Mouse (Mus musculus): Measurements from ENCODE around the gene Axl. TPM values are rescaled to one million over a fixed set of nuclear protein-coding genes. Genes with fewer than 3 reads are reported as not detected.

Gene Axl
- polyA plus RNA-seq, 1 experiment from 2014 or later = 38.9 TPM

- Histone ChIP-seq H3K27me3 (ENCODE audit: control insufficient read depth, insufficient read depth, low read length) (peaks cover 29% of the 10 kb centered on the region; the same call in 1 of the 2 replicates), H3K9me3 (ENCODE audit: control insufficient read depth, low read length) (no peaks in the 10 kb centered on the region), H3K9ac (ENCODE audit: low read length) (peak within 1 kb of the TSS; percentile 48), H3K4me3 (ENCODE audit: control insufficient read depth in 1 of 2, insufficient read depth in 1 of 2, low read depth in 1 of 2, low read length in 2 of 2) (peak within 1 kb of the TSS; percentile 40 to 46), H3K36me3 (ENCODE audit: control insufficient read depth, insufficient read depth, low read length) (no peaks in the 10 kb centered on the region), H3K4me2 (ENCODE audit: low read length) (peak within 1 kb of the TSS; percentile 80), H3K27ac (replicated peaks in 1 of 2; ENCODE audit: control insufficient read depth in 1 of 2, insufficient read depth in 1 of 2, low read depth in 2 of 2, low read length in 2 of 2) (no peak within 1 kb of the TSS), H3K4me1 (ENCODE audit: control insufficient read depth in 2 of 2, insufficient read depth in 2 of 2, low read length in 2 of 2) (peaks cover 3 to 11% of the 10 kb centered on the region in 2 experiments; a peak in 3 of 4 replicates)
- ATAC-seq (ENCODE audit: insufficient number of reproducible peaks, insufficient read depth, low FRiP score, low read depth) = no peak
- under 1% methylated on average over 39 of the region's 40 CpGs for WGBS
Measured at GRCm38 (mm10) chr7:25816241-25816919, 27.9 kb upstream of the Axl start, which contains the start of gene Cyp2s1. Gene Cyp2s1, minus strand, starts transcription at chr7:25816913.

GRCm38 (mm10) chr7:25815571-25815970, 27.1 kb upstream of the Axl start:
- Histone ChIP-seq H3K27me3 (ENCODE audit: control insufficient read depth, insufficient read depth, low read length) (peaks cover 29% of the 10 kb centered on the region; the same call in 1 of the 2 replicates), H3K27ac (replicated peaks in 1 of 2; ENCODE audit: control insufficient read depth in 1 of 2, insufficient read depth in 1 of 2, low read depth in 2 of 2, low read length in 2 of 2) (no peak overlapping the region), H3K9ac (ENCODE audit: low read length) (no peak overlapping the region), H3K9me3 (ENCODE audit: control insufficient read depth, low read length) (no peaks in the 10 kb centered on the region), H3K4me2 (ENCODE audit: low read length) (peak overlapping the region; percentile 80), H3K4me3 (ENCODE audit: control insufficient read depth in 1 of 2, insufficient read depth in 1 of 2, low read depth in 1 of 2, low read length in 2 of 2) (peak overlapping the region in 1 of 2 experiments; percentile 46; a peak in 2 of 4 replicates), H3K4me1 (ENCODE audit: control insufficient read depth in 2 of 2, insufficient read depth in 2 of 2, low read length in 2 of 2) (peaks cover 3 to 11% of the 10 kb centered on the region in 2 experiments; a peak in 3 of 4 replicates), H3K36me3 (ENCODE audit: control insufficient read depth, insufficient read depth, low read length) (no peaks in the 10 kb centered on the region)
- ATAC-seq (ENCODE audit: insufficient number of reproducible peaks, insufficient read depth, low FRiP score, low read depth) = no peak
- 22% methylated on average over 7 of the region's 7 CpGs for WGBS

GRCm38 (mm10) chr7:25814711-25815110, 26.2 kb upstream of the Axl start:
- Histone ChIP-seq H3K9ac (ENCODE audit: low read length) (no peak overlapping the region), H3K27me3 (ENCODE audit: control insufficient read depth, insufficient read depth, low read length) (peaks cover 29% of the 10 kb centered on the region; the same call in 1 of the 2 replicates), H3K9me3 (ENCODE audit: control insufficient read depth, low read length) (no peaks in the 10 kb centered on the region), H3K4me2 (ENCODE audit: low read length) (no peak overlapping the region), H3K36me3 (ENCODE audit: control insufficient read depth, insufficient read depth, low read length) (no peaks in the 10 kb centered on the region), H3K4me3 (ENCODE audit: control insufficient read depth in 1 of 2, insufficient read depth in 1 of 2, low read depth in 1 of 2, low read length in 2 of 2) (no peak overlapping the region), H3K27ac (replicated peaks in 1 of 2; ENCODE audit: control insufficient read depth in 1 of 2, insufficient read depth in 1 of 2, low read depth in 2 of 2, low read length in 2 of 2) (no peak overlapping the region), H3K4me1 (ENCODE audit: control insufficient read depth in 2 of 2, insufficient read depth in 2 of 2, low read length in 2 of 2) (peaks cover 3 to 11% of the 10 kb centered on the region in 2 experiments; a peak in 3 of 4 replicates)
- WGBS = 75% methylated on average over 9 of the region's 9 CpGs
- no peak for ATAC-seq (ENCODE audit: insufficient number of reproducible peaks, insufficient read depth, low FRiP score, low read depth)

- Histone ChIP-seq H3K9ac (ENCODE audit: low read length) (no peak overlapping the region), H3K4me1 (ENCODE audit: control insufficient read depth in 2 of 2, insufficient read depth in 2 of 2, low read length in 2 of 2) (peaks cover 3 to 11% of the 10 kb centered on the region in 2 experiments; a peak in 3 of 4 replicates), H3K27me3 (ENCODE audit: control insufficient read depth, insufficient read depth, low read length) (peaks cover 23% of the 10 kb centered on the region; the same call in 1 of the 2 replicates), H3K9me3 (ENCODE audit: control insufficient read depth, low read length) (no peaks in the 10 kb centered on the region), H3K4me3 (ENCODE audit: control insufficient read depth in 1 of 2, insufficient read depth in 1 of 2, low read depth in 1 of 2, low read length in 2 of 2) (no peak overlapping the region), H3K27ac (replicated peaks in 1 of 2; ENCODE audit: control insufficient read depth in 1 of 2, insufficient read depth in 1 of 2, low read depth in 2 of 2, low read length in 2 of 2) (no peak overlapping the region), H3K4me2 (ENCODE audit: low read length) (no peak overlapping the region), H3K36me3 (ENCODE audit: control insufficient read depth, insufficient read depth, low read length) (no peaks in the 10 kb centered on the region)
- no peak for ATAC-seq (ENCODE audit: insufficient number of reproducible peaks, insufficient read depth, low FRiP score, low read depth)
- WGBS = 63% methylated on average over 1 of the region's 1 CpGs
Measured at GRCm38 (mm10) chr7:25812195-25812594, 23.7 kb upstream of the Axl start.

- ATAC-seq (ENCODE audit: insufficient number of reproducible peaks, insufficient read depth, low FRiP score, low read depth) = no peak
- no peak overlapping the region for H3K4me2 ChIP-seq (ENCODE audit: low read length)
- H3K36me3 ChIP-seq (ENCODE audit: control insufficient read depth, insufficient read depth, low read length) = no peaks in the 10 kb centered on the region
- H3K4me3 ChIP-seq (ENCODE audit: control insufficient read depth in 1 of 2, insufficient read depth in 1 of 2, low read depth in 1 of 2, low read length in 2 of 2) = no peak overlapping the region
- peaks cover 3 to 11% of the 10 kb centered on the region in 2 experiments; a peak in 3 of 4 replicates for H3K4me1 ChIP-seq (ENCODE audit: control insufficient read depth in 2 of 2, insufficient read depth in 2 of 2, low read length in 2 of 2)
- no peak overlapping the region for H3K27ac ChIP-seq (replicated peaks in 1 of 2; ENCODE audit: control insufficient read depth in 1 of 2, insufficient read depth in 1 of 2, low read depth in 2 of 2, low read length in 2 of 2)
- no peaks in the 10 kb centered on the region for H3K9me3 ChIP-seq (ENCODE audit: control insufficient read depth, low read length)
- no peak overlapping the region for H3K9ac ChIP-seq (ENCODE audit: low read length)
- 63% methylated on average over 2 of the region's 2 CpGs for WGBS
- peaks cover 21% of the 10 kb centered on the region; the same call in 1 of the 2 replicates for H3K27me3 ChIP-seq (ENCODE audit: control insufficient read depth, insufficient read depth, low read length)
Measured at GRCm38 (mm10) chr7:25811716-25812115, 23.2 kb upstream of the Axl start.

- H3K4me3 ChIP-seq (ENCODE audit: control insufficient read depth in 1 of 2, insufficient read depth in 1 of 2, low read depth in 1 of 2, low read length in 2 of 2) = peak overlapping the region in 1 of 2 experiments; percentile 5; a peak in 2 of 4 replicates
- H3K9me3 ChIP-seq (ENCODE audit: control insufficient read depth, low read length) = no peaks in the 10 kb centered on the region
- H3K36me3 ChIP-seq (ENCODE audit: control insufficient read depth, insufficient read depth, low read length) = no peaks in the 10 kb centered on the region
- H3K27me3 ChIP-seq (ENCODE audit: control insufficient read depth, insufficient read depth, low read length) = no peaks in the 10 kb centered on the region
- H3K9ac ChIP-seq (ENCODE audit: low read length) = peak overlapping the region; percentile 48; the same call in 1 of the 2 replicates
- no peak overlapping the region for H3K27ac ChIP-seq (replicated peaks in 1 of 2; ENCODE audit: control insufficient read depth in 1 of 2, insufficient read depth in 1 of 2, low read depth in 2 of 2, low read length in 2 of 2)
- no peak for ATAC-seq (ENCODE audit: insufficient number of reproducible peaks, insufficient read depth, low FRiP score, low read depth)
- H3K4me2 ChIP-seq (ENCODE audit: low read length) = peak overlapping the region; percentile 50
- WGBS = 17% methylated on average over 21 of the region's 21 CpGs
- peaks cover 16 to 22% of the 10 kb centered on the region in 2 experiments for H3K4me1 ChIP-seq (ENCODE audit: control insufficient read depth in 2 of 2, insufficient read depth in 2 of 2, low read length in 2 of 2)
Measured at GRCm38 (mm10) chr7:25805631-25806343, 17.3 kb upstream of the Axl start.

GRCm38 (mm10) chr7:25804792-25805191, 16.3 kb upstream of the Axl start:
- Histone ChIP-seq H3K4me2 (ENCODE audit: low read length) (no peak overlapping the region), H3K9ac (ENCODE audit: low read length) (no peak overlapping the region; the same call in 1 of the 2 replicates), H3K36me3 (ENCODE audit: control insufficient read depth, insufficient read depth, low read length) (no peaks in the 10 kb centered on the region), H3K9me3 (ENCODE audit: control insufficient read depth, low read length) (no peaks in the 10 kb centered on the region), H3K4me3 (ENCODE audit: control insufficient read depth in 1 of 2, insufficient read depth in 1 of 2, low read depth in 1 of 2, low read length in 2 of 2) (no peak overlapping the region), H3K27me3 (ENCODE audit: control insufficient read depth, insufficient read depth, low read length) (no peaks in the 10 kb centered on the region), H3K27ac (replicated peaks in 1 of 2; ENCODE audit: control insufficient read depth in 1 of 2, insufficient read depth in 1 of 2, low read depth in 2 of 2, low read length in 2 of 2) (no peak overlapping the region), H3K4me1 (ENCODE audit: control insufficient read depth in 2 of 2, insufficient read depth in 2 of 2, low read length in 2 of 2) (peaks cover 16 to 22% of the 10 kb centered on the region in 2 experiments)
- ATAC-seq (ENCODE audit: insufficient number of reproducible peaks, insufficient read depth, low FRiP score, low read depth) = no peak
- 35% methylated on average over 4 of the region's 4 CpGs for WGBS

All from heart, embryonic 14.5 days (tissue).